Mouse (Mus musculus) liver, adult 10 weeks (tissue): ENCODE measurements around the gene Cln5. TPM values are rescaled to one million over a fixed set of nuclear protein-coding genes. Genes with fewer than 3 reads are reported as not detected.

Source experiments
- polyA plus RNA-seq: library from polyadenylated mRNA; stranded (reverse); fragments of 350-450 nt; fragmentation: Illumina TruSeq; extraction: RNeasy Lipid Tissue Mini Kit (QIAGEN cat#74804); gene quantifications from one replicate; pipeline ENCODE4 v1.2.3, GENCODE M21; 2014; ENCODE audit warnings: low read depth, low replicate concordance

Cln5 gene
- polyA plus RNA-seq: 45.3 TPM

GRCm38 (mm10) chr14:103069864-103070611, at the start of gene Cln5:
Gene Cln5, plus strand, starts transcription at chr14:103070216.

DNA sequence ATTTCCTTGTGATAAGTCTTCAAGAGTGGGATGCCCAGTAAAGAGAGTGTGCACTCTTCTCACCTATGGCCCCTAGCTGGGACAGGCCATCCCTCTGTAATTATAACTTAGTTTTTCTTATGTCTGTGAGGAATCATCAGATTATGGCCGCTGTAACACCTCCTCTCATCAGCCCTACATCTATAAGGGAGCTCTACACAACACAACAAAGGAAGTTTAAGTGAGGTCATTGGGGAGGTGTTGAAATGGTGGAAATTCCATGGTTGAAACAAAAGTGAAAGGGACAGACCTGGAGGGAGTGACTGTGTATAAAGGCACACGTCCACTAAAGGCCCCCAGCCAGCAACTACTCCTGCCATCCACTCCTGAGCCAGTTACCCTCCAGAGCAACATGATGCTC, 23.3 kb upstream of the Cln5 start, which contains the start of gene Acod1:
Gene Acod1 (plus strand): TSS at position 301 of the 400 bp plus-strand sequence.

DNA sequence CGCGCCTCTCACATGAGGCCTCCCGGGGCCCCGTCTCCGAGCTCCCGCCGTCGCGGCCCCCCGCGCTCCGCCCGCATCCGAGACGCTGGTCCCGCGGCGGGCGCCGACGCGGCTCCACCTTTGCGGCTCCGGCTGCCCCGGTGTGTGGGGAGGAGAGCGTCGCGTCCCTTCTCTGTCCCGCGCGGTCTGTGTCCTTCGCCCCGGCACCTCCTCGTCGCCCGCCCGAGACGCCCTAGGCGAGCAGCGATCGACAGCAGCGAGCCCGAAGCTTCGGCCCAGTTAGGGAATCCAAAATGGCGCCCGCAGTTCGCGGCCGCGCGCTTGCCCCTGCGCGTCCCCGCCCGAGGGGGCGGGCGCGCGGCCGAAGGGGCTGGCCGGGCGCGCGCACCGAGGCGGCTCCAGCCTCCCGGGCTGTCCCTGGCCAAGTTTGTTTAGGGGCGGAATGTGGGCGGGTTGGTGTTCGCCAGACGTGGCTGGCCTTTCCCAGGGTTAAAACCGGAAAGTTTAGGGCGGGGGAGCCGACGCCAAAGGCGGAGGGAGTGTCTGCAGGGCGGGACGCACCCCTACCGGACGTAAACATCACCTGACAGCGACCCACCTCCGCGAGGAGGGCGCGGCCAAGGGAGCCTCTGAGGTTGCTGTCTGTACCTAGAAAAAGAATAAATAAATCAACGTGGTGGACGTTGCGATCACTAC, 29.4 kb downstream of the Cln5 start, which contains the start of gene Fbxl3:
Gene Fbxl3 (minus strand): TSS at position 329 of the 696 bp plus-strand sequence.

Other genes with a start within 250 kb of the Cln5 start
- 14.7 TPM for gene Kctd12, start 87.6 kb upstream of the Cln5 start, polyA plus RNA-seq
- not detected for gene Acod1, start 23.2 kb upstream of the Cln5 start, polyA plus RNA-seq
- gene Fbxl3, start 29.4 kb downstream of the Cln5 start, polyA plus RNA-seq: 48.6 TPM